Mouse (Mus musculus): ENCODE measurements around the gene Antxr2.

Antxr2 gene

GRCm38 (mm10) chr5:98030902-98031641 is at the start of gene Antxr2:
Gene Antxr2 (minus strand): TSS chr5:98031043.
- DNase-seq: peak; percentile 41

- DNase-seq: no peak
Measured at GRCm38 (mm10) chr5:98076612-98077011, 45.8 kb upstream of the Antxr2 start.

GRCm38 (mm10) chr5:98069191-98069590 is 38.3 kb upstream of the Antxr2 start:
- no peak for DNase-seq

GRCm38 (mm10) chr5:98055275-98055674 is 24.4 kb upstream of the Antxr2 start:
- no peak for DNase-seq

DNA sequence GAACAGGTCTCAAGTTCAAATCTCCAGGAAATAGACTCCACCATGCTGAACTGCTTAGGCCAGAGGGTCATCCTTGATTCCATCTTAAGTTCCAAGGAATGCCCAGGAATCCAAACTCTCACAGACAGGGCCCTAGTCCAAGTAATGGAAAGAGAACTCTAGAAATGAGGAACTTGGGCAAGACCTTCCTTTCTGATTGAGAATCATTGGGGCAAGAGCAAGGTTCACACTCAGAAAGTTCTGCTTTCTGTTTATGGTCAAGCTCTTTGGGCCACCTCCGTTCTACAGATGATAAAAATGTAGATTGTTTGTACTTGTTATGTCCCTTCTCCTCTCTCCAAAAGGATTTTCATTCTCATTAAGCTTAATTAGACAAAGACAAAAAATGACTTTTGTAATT is 24.0 kb upstream of the Antxr2 start:
- no peak for DNase-seq

- DNase-seq: no peak
Measured at GRCm38 (mm10) chr5:98034928-98035327, 4.1 kb upstream of the Antxr2 start.

GRCm38 (mm10) chr5:98034207-98034606 is 3.4 kb upstream of the Antxr2 start:
- no peak for DNase-seq

GRCm38 (mm10) chr5:98032803-98033420 is 2.1 kb upstream of the Antxr2 start:
- DNase-seq: no peak

DNA sequence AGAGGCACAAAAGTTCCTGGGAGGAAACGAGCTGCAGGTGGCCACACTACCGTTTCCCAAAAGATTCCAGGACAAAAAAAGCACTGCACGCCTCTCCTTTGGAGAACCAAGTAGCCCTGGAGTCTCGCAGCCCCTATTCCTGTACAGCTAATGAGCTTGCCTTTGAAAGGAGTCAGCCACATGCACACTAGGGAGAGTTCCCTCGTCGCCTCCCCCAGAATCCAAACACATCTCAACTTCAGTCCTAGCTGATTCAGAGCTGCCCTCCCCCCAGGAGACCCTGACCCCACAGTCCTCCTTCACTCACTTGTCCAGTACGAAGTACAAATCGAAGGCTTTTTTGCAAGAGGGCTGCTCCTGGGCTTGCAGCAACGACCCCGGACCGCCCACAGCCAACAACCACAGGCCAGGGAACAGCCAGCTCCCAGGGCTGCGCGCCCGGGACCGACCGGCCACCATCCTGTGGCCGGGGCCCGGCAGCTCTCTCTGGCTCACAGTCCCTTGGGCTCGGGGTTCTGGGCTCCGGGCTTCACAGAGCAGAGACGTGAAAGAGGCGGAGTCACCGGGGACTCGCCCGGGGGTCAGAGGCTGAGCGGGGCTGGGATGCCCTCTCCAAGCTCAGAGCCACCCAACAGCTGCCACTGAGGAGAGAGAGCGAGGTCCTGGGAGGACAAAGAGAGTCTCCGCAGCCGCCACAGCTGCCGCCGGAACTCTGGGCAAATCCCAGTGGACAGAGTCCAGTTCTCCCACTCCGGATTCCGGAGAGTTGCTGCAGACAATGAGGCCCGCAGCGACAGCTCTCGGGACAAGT is 547 bp downstream of the Antxr2 start:
- DNase-seq: peak; percentile 36

DNA sequence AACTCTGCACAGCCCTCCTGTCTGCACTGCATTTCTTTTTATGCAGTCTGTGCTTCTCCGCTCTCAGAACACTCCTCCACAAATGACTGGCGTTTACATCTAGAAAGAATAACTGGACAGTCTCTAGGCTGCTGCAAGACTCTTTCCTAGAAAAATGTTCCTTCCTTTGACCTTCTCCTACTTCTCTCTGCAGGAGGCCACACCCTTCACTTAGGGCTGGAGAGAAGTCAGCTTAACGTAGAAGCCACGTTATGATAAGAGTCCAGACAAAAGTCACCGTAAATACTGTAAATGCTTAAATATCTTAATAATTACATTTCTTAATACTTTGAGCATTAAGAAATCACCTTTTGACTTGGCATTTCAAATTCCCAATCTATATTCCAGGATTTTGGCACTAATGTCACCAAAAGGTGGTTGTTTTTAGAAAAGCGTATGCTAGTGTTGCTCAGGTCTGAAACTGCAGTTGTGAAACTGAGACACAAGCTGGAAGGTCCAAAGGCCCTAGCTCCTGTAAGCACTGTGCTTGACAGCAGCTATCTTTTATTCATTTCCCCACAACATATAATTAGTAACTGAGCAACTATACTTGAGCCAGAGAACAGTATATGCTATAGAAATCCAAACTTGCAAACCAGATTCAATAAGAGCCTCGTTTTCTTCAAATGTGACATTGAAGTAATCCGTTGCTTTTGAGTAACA is 3.0 kb downstream of the Antxr2 start:
- DNase-seq: no peak

GRCm38 (mm10) chr5:98025921-98026320 is 4.9 kb downstream of the Antxr2 start:
- DNase-seq: no peak

GRCm38 (mm10) chr5:98024545-98024944 is 6.3 kb downstream of the Antxr2 start:
- no peak for DNase-seq

DNA sequence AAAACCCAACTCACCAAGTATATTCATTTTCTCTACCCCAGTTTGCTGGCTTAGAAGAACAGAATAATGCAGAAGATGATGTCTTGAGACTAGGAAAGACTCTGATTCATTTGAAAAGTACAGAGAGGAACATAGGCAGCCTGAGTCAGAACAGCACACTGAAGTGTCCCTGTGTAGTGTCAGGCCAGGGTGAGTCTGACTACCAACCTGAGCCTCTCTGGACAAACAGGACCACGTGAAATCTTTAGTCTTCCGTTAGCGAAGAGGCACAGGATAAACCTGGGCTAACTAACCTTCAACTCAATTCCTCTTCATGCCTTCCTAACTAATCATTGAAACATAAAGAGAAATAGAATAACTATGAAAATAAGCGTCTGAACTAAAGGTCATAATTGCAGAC is 9.3 kb downstream of the Antxr2 start:
- no peak for DNase-seq

GRCm38 (mm10) chr5:98020658-98021057 is 10.2 kb downstream of the Antxr2 start:
- DNase-seq: no peak

DNA sequence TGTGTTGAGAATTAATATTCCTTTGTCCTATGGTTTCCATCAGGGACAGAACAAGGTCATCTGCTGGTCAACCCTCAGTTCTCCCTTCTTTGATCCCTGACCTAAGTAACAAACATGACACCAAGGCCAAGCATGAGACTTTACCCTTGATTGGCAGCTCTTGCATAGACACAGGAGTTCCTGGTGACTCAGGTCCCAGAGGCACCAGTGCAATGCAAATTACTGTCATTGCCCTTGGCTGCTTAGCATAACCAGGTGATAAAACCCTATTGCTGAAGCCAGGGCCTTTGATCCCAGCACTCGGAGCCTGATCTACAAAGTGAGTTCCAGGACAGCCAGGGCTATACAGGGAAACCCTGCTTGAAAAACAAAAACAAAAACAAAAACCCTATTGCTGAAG is 11.4 kb downstream of the Antxr2 start:
- DNase-seq: no peak

DNA sequence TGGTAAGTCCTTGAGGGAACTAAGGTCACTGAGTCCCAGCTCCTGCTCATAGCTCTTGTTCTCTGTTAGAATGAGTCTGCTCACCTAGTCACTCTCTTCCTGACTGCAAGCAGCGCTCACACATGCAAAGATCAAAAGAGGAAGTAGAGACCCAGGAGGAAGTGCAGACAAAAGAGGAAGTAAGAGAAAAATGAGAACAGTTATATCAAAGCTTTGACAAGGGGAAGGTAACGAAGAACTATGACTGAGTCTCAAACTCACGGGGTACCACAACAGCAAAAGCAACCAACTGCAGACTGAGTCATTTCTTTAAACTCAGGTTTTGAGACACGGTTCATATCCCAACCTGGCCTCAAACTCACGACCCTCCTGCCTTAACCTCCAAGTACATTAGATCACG is 12.7 kb downstream of the Antxr2 start:
- no peak for DNase-seq

- DNase-seq: no peak
Measured at GRCm38 (mm10) chr5:98016247-98017203, 14.3 kb downstream of the Antxr2 start.

DNA sequence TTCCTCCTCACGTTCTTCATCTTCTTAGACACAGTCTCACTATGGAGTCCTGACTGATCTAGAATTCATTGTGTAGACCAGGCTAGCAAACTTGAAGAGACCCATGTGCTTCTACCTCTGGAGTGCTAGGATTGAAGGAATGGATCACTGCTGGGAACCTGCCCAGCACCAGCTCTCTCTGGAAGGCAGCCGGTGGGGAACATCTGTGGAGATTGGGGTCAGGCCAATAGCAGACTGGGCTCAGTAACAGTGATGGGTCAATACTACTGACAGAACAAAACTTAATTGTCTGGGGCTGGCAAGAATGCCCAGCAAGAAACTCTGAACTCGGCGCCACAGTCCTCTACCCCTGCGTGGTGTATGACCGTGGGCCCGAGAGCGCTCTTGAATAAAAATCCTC is 25.1 kb downstream of the Antxr2 start:
- DNase-seq: no peak

GRCm38 (mm10) chr5:97999261-97999824 is 31.5 kb downstream of the Antxr2 start:
- DNase-seq: no peak

- DNase-seq: no peak
Measured at GRCm38 (mm10) chr5:97996500-97997176, 34.2 kb downstream of the Antxr2 start.

DNA sequence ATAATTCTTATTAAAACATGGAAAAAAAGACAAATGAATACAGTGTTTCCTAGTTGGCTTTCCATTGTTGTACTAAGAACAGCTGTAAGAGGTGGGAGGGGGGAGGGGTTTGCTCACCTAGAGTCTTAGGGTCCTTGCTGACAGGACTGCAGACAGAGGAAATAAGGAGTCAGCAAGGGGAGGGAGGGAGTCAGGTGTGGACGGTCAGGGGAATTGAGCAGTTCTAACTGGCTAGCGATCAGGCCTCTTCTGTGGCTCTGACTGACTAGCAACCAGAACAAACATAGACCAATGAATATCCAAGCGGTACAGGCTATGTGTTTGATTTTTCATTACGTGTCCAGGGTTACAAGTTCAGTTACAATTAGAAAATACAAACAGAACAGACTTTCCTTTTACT is 35.0 kb downstream of the Antxr2 start:
- no peak for DNase-seq
